Mouse (Mus musculus): ENCODE results near the gene Zeb2. TPM values are rescaled to one million over a fixed set of nuclear protein-coding genes. Genes with fewer than 3 reads are reported as not detected.
"Not testable (repeated sequence)": the region's sequence is repeated elsewhere in the genome, so short reads cannot be mapped to it uniquely, and the experiment has no call there.

Gene Zeb2
- polyA plus RNA-seq, 1 experiment from 2014 or later: 49.0 TPM

DNA sequence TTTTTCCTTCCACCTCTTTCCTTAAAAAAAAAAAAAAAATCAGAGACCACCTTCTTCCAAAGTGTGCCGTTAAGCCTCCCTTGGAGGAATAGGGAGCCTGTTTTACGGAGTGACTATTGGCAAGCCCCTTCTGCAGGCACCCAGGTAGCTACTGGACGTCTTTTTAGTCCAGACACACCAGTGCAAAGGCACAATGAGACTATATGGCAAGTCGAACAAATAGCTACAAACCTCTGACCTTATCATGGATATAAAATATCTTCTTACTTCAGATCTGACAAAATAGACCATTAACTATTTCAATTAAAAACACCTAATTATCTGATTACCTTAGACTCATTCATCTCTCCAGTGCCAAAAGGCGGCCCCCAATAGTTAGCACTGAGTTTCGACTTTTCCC lies 2.0 kb downstream of the Zeb2 start:
- Histone ChIP-seq H3K4me1 (ENCODE audit: control insufficient read depth, insufficient read depth, low read length) (peaks cover 3% of the 10 kb centered on the region), H3K4me3 (ENCODE audit: low read depth, low read length) (peak overlapping the region; percentile 62), H3K36me3 (ENCODE audit: control insufficient read depth, insufficient read depth, low read length) (no peaks in the 10 kb centered on the region), H3K27me3 (replicated peaks; ENCODE audit: control insufficient read depth, insufficient read depth, low read length) (peaks cover 13% of the 10 kb centered on the region), H3K9me3 (ENCODE audit: control insufficient read depth, low read length) (no peaks in the 10 kb centered on the region), H3K4me2 (ENCODE audit: low read depth, low read length) (peak overlapping the region; percentile 75), H3K27ac (replicated peaks; ENCODE audit: low read depth, low read length) (peak overlapping the region; percentile 91), H3K9ac (ENCODE audit: low read depth, low read length) (peak overlapping the region; percentile 69; the same call in 1 of the 2 replicates)
- DNase-seq (ENCODE audit: low spot score) (no peak), ATAC-seq (ENCODE audit: low read depth) (no peak)
- WGBS: 16% methylated on average over 6 of the region's 6 CpGs

DNA sequence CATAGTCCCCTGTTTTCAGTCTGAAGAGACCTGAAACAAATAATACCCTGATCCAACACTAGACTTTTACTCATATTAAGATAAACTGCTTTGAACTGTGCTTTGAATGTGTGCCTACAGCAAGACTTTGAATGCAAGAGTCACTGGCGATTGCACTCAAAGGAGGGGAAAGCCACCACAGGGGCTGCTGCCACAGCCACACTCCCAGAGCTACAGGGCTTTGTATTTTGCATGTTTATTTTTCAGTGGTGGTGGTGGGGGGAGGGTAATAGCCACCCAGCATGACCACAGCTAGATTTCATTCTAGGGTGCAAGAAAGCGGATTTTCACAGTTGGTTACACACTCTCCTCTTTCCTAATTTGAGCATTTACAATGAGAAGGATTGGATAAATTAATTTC lies 2.6 kb downstream of the Zeb2 start:
- no peaks in the 10 kb centered on the region for H3K9me3 ChIP-seq (ENCODE audit: control insufficient read depth, low read length)
- H3K4me3 ChIP-seq (ENCODE audit: low read depth, low read length): 0 out of 2 replicates have a peak overlapping the region, but pooled peaks have one; percentile 62
- H3K36me3 ChIP-seq (ENCODE audit: control insufficient read depth, insufficient read depth, low read length): no peaks in the 10 kb centered on the region
- H3K9ac ChIP-seq (ENCODE audit: low read depth, low read length): 0 out of 2 replicates have a peak overlapping the region, but pooled peaks have one; percentile 14
- 40% methylated on average over 2 of the region's 2 CpGs for WGBS
- peaks cover 13% of the 10 kb centered on the region for H3K27me3 ChIP-seq (replicated peaks; ENCODE audit: control insufficient read depth, insufficient read depth, low read length)
- no peak for DNase-seq (ENCODE audit: low spot score)
- ATAC-seq (ENCODE audit: low read depth): no peak
- H3K27ac ChIP-seq (replicated peaks; ENCODE audit: low read depth, low read length): peak overlapping the region; percentile 49
- H3K4me1 ChIP-seq (ENCODE audit: control insufficient read depth, insufficient read depth, low read length): peaks cover 3% of the 10 kb centered on the region
- peak overlapping the region; percentile 75 for H3K4me2 ChIP-seq (ENCODE audit: low read depth, low read length)

DNA sequence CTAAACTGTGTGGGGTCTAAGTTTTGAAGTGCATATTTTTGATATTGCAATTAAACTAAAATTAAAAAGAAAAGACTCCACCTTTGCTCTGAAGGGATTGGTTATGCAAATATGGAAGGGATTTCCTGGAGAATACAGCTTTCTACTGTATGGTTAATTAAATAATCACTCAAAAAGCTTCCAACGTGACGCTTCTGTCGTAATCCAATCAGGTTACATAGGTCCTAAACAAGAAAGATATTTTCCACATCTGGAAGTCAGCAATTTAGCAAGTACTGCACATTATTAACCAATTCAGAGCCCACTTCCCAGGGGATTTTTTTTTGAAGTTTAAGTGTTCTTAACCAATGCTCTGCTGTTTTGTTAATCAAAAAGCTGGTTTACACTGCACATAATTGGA lies 3.3 kb downstream of the Zeb2 start:
- no peaks in the 10 kb centered on the region for H3K9me3 ChIP-seq (ENCODE audit: control insufficient read depth, low read length)
- peaks cover 13% of the 10 kb centered on the region for H3K27me3 ChIP-seq (replicated peaks; ENCODE audit: control insufficient read depth, insufficient read depth, low read length)
- ATAC-seq (ENCODE audit: low read depth) (no peak), DNase-seq (ENCODE audit: low spot score) (peak; percentile 62)
- H3K27ac ChIP-seq (replicated peaks; ENCODE audit: low read depth, low read length): peak overlapping the region; percentile 49
- H3K4me1 ChIP-seq (ENCODE audit: control insufficient read depth, insufficient read depth, low read length): peaks cover 3% of the 10 kb centered on the region
- H3K36me3 ChIP-seq (ENCODE audit: control insufficient read depth, insufficient read depth, low read length): no peaks in the 10 kb centered on the region
- WGBS: 26% methylated on average over 3 of the region's 3 CpGs
- peak overlapping the region; percentile 75 for H3K4me2 ChIP-seq (ENCODE audit: low read depth, low read length)
- 0 out of 2 replicates have a peak overlapping the region, but pooled peaks have one; percentile 71 for H3K4me3 ChIP-seq (ENCODE audit: low read depth, low read length)
- no peak overlapping the region for H3K9ac ChIP-seq (ENCODE audit: low read depth, low read length)

DNA sequence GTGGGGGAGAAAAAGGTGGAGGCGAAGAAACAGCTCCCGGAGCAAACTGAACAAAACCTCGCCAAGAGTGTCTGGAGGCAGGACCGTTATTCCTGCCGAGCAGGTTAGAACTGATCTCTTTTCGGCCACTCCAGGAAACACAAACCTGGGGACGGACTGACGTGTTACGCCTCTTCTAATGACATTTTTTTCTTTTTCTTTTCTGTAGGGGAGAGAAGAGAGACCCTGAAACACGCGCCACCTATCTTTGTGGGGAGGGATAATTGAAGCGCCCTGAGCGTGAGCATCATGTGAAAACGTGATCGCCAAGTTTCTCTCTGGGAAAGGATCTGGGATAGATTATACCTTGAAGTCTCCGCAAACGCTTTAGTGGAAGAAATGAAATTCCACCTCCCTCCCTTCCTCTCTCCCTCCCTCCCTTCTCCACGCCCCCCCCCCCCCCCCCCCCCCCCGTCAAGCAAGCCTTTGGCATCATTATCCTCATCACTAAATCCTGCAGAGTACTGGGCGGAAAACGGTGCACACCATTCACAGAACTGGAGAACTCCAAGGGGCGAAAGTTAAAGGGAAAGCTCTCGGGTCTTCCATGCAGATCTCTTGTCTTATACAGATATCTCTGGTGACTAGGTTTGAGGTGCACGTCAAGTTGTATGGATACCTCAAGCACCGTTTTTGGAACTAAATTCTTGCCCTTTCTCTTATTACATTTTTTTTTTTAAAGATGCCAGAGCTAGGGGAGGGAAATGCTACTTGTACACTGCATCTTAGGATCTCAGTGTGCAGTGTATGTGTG lies 4.1 kb downstream of the Zeb2 start:
- H3K4me1 ChIP-seq (ENCODE audit: control insufficient read depth, insufficient read depth, low read length): peaks cover 3% of the 10 kb centered on the region
- WGBS: under 1% methylated on average over 23 of the region's 25 CpGs
- peaks cover 13% of the 10 kb centered on the region for H3K27me3 ChIP-seq (replicated peaks; ENCODE audit: control insufficient read depth, insufficient read depth, low read length)
- peak overlapping the region; percentile 97 for H3K27ac ChIP-seq (replicated peaks; ENCODE audit: low read depth, low read length)
- H3K4me2 ChIP-seq (ENCODE audit: low read depth, low read length): peak overlapping the region; percentile 75
- H3K9me3 ChIP-seq (ENCODE audit: control insufficient read depth, low read length): no peaks in the 10 kb centered on the region
- H3K36me3 ChIP-seq (ENCODE audit: control insufficient read depth, insufficient read depth, low read length): no peaks in the 10 kb centered on the region
- peak overlapping the region; percentile 94 for H3K9ac ChIP-seq (ENCODE audit: low read depth, low read length)
- ATAC-seq (ENCODE audit: low read depth) (peak; percentile 42), DNase-seq (ENCODE audit: low spot score) (peak; percentile 96)
- peak overlapping the region; percentile 71 for H3K4me3 ChIP-seq (ENCODE audit: low read depth, low read length)

DNA sequence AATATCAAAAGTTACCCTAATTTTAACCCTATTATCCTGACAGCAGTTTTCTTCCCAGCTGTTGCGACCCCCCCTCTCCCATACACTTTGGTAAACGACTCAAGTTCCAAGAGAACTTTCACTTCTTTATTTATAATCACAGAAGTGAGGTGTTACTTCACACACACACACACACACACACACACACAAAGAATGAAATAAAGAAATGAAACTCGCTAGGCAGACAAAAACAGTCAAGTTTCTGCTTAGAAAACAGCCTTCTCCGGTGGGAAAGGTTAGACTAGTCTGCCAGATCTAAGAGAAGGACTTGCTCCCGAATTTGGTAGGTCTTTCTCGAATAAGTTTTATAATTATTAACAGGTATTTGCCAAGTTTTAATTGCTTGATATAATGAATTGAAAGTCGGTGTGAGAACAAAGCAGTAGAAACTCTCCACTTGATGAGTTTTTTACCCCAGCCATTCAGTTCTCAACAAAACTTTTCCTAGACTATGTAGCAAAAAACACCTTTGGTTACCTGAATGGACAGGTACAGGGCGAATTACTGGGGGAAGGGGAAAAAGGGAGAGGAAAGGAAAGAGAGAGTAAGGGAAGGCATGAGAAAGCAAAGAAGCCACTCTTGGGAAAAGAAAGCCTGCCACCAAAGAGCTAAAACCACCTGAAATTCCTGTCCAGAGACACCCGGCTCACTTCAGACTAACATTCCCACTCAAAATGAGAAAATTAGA lies 5.0 kb downstream of the Zeb2 start:
- no peak for ATAC-seq (ENCODE audit: low read depth)
- no peak for DNase-seq (ENCODE audit: low spot score)
- peaks cover 21% of the 10 kb centered on the region for H3K27me3 ChIP-seq (replicated peaks; ENCODE audit: control insufficient read depth, insufficient read depth, low read length)

DNA sequence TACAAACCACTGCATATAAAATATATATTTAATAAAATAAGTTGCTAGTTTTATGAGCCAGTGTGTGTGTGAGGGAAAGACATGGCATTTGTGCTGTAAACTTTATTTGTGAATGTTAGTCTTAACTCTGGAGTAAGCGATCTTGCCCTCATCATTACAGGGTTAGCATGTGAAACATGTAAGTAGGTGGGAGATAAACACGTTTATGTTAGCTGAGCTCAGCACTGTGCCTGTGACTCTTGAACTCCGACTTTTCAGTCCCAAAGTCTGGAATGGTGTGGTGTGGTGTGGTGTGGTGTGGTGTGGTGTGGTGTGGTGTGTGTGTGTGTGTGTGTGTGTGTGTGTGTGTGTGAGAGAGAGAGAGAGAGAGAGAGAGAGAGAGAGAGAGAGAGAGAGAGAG lies 5.6 kb downstream of the Zeb2 start:
- H3K4me3 ChIP-seq (ENCODE audit: low read depth, low read length): peak overlapping the region; percentile 71
- peaks cover 13% of the 10 kb centered on the region for H3K4me1 ChIP-seq (ENCODE audit: control insufficient read depth, insufficient read depth, low read length)
- peak overlapping the region; percentile 97 for H3K27ac ChIP-seq (replicated peaks; ENCODE audit: low read depth, low read length)
- not testable (repeated sequence) for ATAC-seq (ENCODE audit: low read depth); H3K9me3 ChIP-seq (ENCODE audit: control insufficient read depth, low read length); H3K36me3 ChIP-seq (ENCODE audit: control insufficient read depth, insufficient read depth, low read length)
- DNase-seq (ENCODE audit: low spot score): peak; percentile 41
- H3K27me3 ChIP-seq (replicated peaks; ENCODE audit: control insufficient read depth, insufficient read depth, low read length): peaks cover 22% of the 10 kb centered on the region
- peak overlapping the region; percentile 94 for H3K9ac ChIP-seq (ENCODE audit: low read depth, low read length)
- peak overlapping the region; percentile 75 for H3K4me2 ChIP-seq (ENCODE audit: low read depth, low read length)
- WGBS: 7% methylated on average over 3 of the region's 3 CpGs

More for the DNA sequence above, 5.0 kb downstream of the Zeb2 start:
- WGBS: 5% methylated on average over 9 of the region's 9 CpGs
- Histone ChIP-seq H3K4me2 (ENCODE audit: low read depth, low read length) (peak overlapping the region; percentile 75), H3K4me3 (ENCODE audit: low read depth, low read length) (peak overlapping the region; percentile 71), H3K9ac (ENCODE audit: low read depth, low read length) (peak overlapping the region; percentile 94), H3K36me3 (ENCODE audit: control insufficient read depth, insufficient read depth, low read length) (0 out of 2 replicates have a peak, but pooled peaks cover 5% of the 10 kb centered on the region), H3K9me3 (ENCODE audit: control insufficient read depth, low read length) (no peaks in the 10 kb centered on the region), H3K4me1 (ENCODE audit: control insufficient read depth, insufficient read depth, low read length) (peaks cover 11% of the 10 kb centered on the region), H3K27ac (replicated peaks; ENCODE audit: low read depth, low read length) (peak overlapping the region; percentile 97)

DNA sequence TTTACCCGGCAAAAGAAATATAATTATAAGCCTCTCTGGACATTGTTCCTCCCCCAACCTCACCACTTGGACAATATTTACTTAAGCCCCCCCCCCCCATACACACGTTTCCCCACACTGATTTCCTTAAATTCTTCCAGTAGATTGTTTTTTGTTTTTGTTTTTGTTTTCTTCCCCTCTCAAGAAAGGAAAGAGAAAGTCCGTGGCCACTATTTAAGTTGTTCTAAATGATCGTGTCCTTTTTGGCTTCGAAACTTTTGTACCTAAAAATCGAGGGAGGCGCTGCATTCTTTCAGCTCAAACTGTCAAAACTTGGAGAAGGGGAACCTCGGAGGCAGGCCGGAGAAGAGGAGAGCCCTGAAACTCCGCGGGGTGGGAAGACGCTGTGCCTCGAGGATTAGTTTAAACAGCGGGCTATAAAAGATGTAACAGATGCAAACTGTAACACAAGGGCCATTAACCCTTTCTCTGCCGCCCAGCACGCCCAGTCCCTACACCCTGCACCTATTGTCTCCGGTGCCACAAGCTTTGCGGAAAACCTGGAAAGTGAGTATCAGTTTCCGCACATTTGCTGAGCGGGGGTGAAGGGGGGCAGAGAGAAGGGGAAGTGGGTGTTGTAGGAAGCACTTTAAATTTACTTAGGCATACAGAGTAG lies 6.3 kb downstream of the Zeb2 start:
- Histone ChIP-seq H3K27ac (replicated peaks; ENCODE audit: low read depth, low read length) (peak overlapping the region; percentile 97), H3K9ac (ENCODE audit: low read depth, low read length) (peak overlapping the region; percentile 94), H3K9me3 (ENCODE audit: control insufficient read depth, low read length) (no peaks in the 10 kb centered on the region), H3K27me3 (replicated peaks; ENCODE audit: control insufficient read depth, insufficient read depth, low read length) (peaks cover 22% of the 10 kb centered on the region), H3K36me3 (ENCODE audit: control insufficient read depth, insufficient read depth, low read length) (0 out of 2 replicates have a peak, but pooled peaks cover 7% of the 10 kb centered on the region), H3K4me1 (ENCODE audit: control insufficient read depth, insufficient read depth, low read length) (peaks cover 18% of the 10 kb centered on the region), H3K4me3 (ENCODE audit: low read depth, low read length) (peak overlapping the region; percentile 71), H3K4me2 (ENCODE audit: low read depth, low read length) (peak overlapping the region; percentile 75)
- peak; percentile 31; the same call in 1 of the 2 replicates for ATAC-seq (ENCODE audit: low read depth)
- DNase-seq (ENCODE audit: low spot score): peak; percentile 86
- WGBS: under 1% methylated on average over 20 of the region's 20 CpGs
